Comparison of ENCODE assay signal across 8 mouse cellular contexts in genomic region chr1:182982995-182983394, GRCm38 (mm10). TPM values are rescaled to one million over a fixed set of nuclear protein-coding genes. Genes with fewer than 3 reads are reported as not detected.
DNase-seq lines count a peak whose midpoint lies in the region; ATAC-seq lines count a peak whose summit lies in the region.

No protein-coding gene starts in this region.

- H3K9me3 ChIP-seq in embryonic facial prominence, embryonic 12.5 days: no peaks in the 10 kb centered on the region
- H3K9me3 ChIP-seq in limb, embryonic 13.5 days: no peaks in the 10 kb centered on the region
- no peaks in the 10 kb centered on the region for H3K9me3 ChIP-seq in midbrain, embryonic 15.5 days

- peak; percentile 83 for ATAC-seq in embryonic facial prominence, embryonic 12.5 days (ENCODE audit: insufficient number of reproducible peaks, insufficient read depth, low FRiP score, low TSS enrichment)
- ATAC-seq in limb, embryonic 13.5 days (ENCODE audit: low FRiP score, low read depth): peak; percentile 91
- peak; percentile 97 for ATAC-seq in midbrain, embryonic 15.5 days (replicated peaks)

- peak; percentile 89 for DNase-seq in 3134 (ENCODE audit: extremely low read depth, insufficient read length, low spot score)
- DNase-seq in adrenal gland, postnatal 36 days: peak; percentile 94 to 95
- DNase-seq in heart, adult 9 months (ENCODE audit: low spot score in 2 of 2): peak; percentile 86 to 92
- DNase-seq in kidney, adult 9 months: peak; percentile 71
- DNase-seq in spleen, adult 18-20 months: peak; percentile 31 to 65

- peak overlapping the region; percentile 60 for H3K4me2 ChIP-seq in embryonic facial prominence, embryonic 12.5 days (replicated peaks)
- peak overlapping the region; percentile 67 for H3K4me2 ChIP-seq in limb, embryonic 13.5 days (replicated peaks)
- H3K4me2 ChIP-seq in midbrain, embryonic 15.5 days: peak overlapping the region; percentile 64

- no peak overlapping the region for H3K9ac ChIP-seq in embryonic facial prominence, embryonic 12.5 days
- H3K9ac ChIP-seq in limb, embryonic 13.5 days: peak overlapping the region; percentile 59
- peak overlapping the region; percentile 31 for H3K9ac ChIP-seq in midbrain, embryonic 15.5 days

- no peaks in the 10 kb centered on the region for H3K36me3 ChIP-seq in embryonic facial prominence, embryonic 12.5 days
- no peaks in the 10 kb centered on the region for H3K36me3 ChIP-seq in limb, embryonic 13.5 days
- no peaks in the 10 kb centered on the region for H3K36me3 ChIP-seq in midbrain, embryonic 15.5 days (replicated peaks)

- H3K27ac ChIP-seq in embryonic facial prominence, embryonic 12.5 days: peak overlapping the region; percentile 1; the same call in 1 of the 2 replicates
- peak overlapping the region; percentile 65; the same call in 1 of the 2 replicates for H3K27ac ChIP-seq in limb, embryonic 13.5 days
- peak overlapping the region; percentile 62 for H3K27ac ChIP-seq in midbrain, embryonic 15.5 days

- H3K4me3 ChIP-seq in embryonic facial prominence, embryonic 12.5 days: peak overlapping the region; percentile 28
- H3K4me3 ChIP-seq in limb, embryonic 13.5 days: peak overlapping the region; percentile 37
- peak overlapping the region; percentile 36 for H3K4me3 ChIP-seq in midbrain, embryonic 15.5 days

- under 1% methylated on average over 14 of the region's 15 CpGs for WGBS in embryonic facial prominence, embryonic 12.5 days
- under 1% methylated on average over 13 of the region's 15 CpGs for WGBS in limb, embryonic 13.5 days
- under 1% methylated on average over 13 of the region's 15 CpGs for WGBS in midbrain, embryonic 15.5 days

- peaks cover 9% of the 10 kb centered on the region for H3K4me1 ChIP-seq in embryonic facial prominence, embryonic 12.5 days
- H3K4me1 ChIP-seq in limb, embryonic 13.5 days: peaks cover 40% of the 10 kb centered on the region
- H3K4me1 ChIP-seq in midbrain, embryonic 15.5 days: peaks cover 9% of the 10 kb centered on the region

- H3K27me3 ChIP-seq in embryonic facial prominence, embryonic 12.5 days: no peaks in the 10 kb centered on the region
- H3K27me3 ChIP-seq in limb, embryonic 13.5 days: no peaks in the 10 kb centered on the region
- no peaks in the 10 kb centered on the region; the same call in 1 of the 2 replicates for H3K27me3 ChIP-seq in midbrain, embryonic 15.5 days (replicated peaks)

RNA-seq across cellular contexts. Expression of gene Tlr5, which starts 28.4 kb away (rescaled TPM):
- 1 to 10 TPM in 1 of 2 experiments, under 1 TPM in 1; 0.92 to 1.5 TPM for total RNA-seq in adrenal gland, postnatal 36 days (2021)
- polyA plus RNA-seq in embryonic facial prominence, embryonic 12.5 days (2016; fragmentation: Nextera tagmentation; extraction: Ambion mirVana): 0.51 and 0.52 TPM in 2 replicates
- 1.1 and 1.7 TPM in 2 replicates for polyA plus RNA-seq in limb, embryonic 13.5 days (2015; fragmentation: Nextera tagmentation; extraction: Ambion mirVana)
- 0.17 and 0.45 TPM in 2 replicates for polyA plus RNA-seq in midbrain, embryonic 15.5 days (2015; fragmentation: Nextera tagmentation; extraction: Ambion mirVana)

Comparison
In these comparisons a context has a peak if more than half of its experiments do, and no peak if none do; other contexts are left out.
1. Peak in every context shown above with its lines: DNase-seq, ATAC-seq, H3K4me3 ChIP-seq and H3K27ac ChIP-seq.
2. H3K27ac ChIP-seq: peak in every context shown above with its lines; median percentile 65 in limb, embryonic 13.5 days; 62 in midbrain, embryonic 15.5 days; 1 in embryonic facial prominence, embryonic 12.5 days.